Mouse (Mus musculus): ENCODE results near the gene Phf1. TPM values are rescaled to one million over a fixed set of nuclear protein-coding genes. Genes with fewer than 3 reads are reported as not detected.

The Phf1 gene
- polyA plus RNA-seq, 1 experiment from 2014 or later, result 18.2 TPM

GRCm38 (mm10) chr17:26951952-26952877, 19.4 kb downstream of the Phf1 start:
- ATAC-seq (ENCODE audit: low FRiP score, low TSS enrichment) (0 out of 2 replicates have a peak, but pooled peaks have one; percentile 7), DNase-seq (peak; percentile 12)
- Histone ChIP-seq H3K27me3 (ENCODE audit: control insufficient read depth, insufficient read depth, low read length) (no peaks in the 10 kb centered on the region), H3K4me1 (ENCODE audit: control insufficient read depth, insufficient read depth, low read length) (peaks cover 51% of the 10 kb centered on the region), H3K27ac (replicated peaks; ENCODE audit: low read depth, low read length) (peak overlapping the region; percentile 58), H3K9me3 (ENCODE audit: control insufficient read depth, low read length) (no peaks in the 10 kb centered on the region), H3K4me3 (replicated peaks; ENCODE audit: low read depth, low read length) (peak overlapping the region; percentile 36), H3K36me3 (ENCODE audit: control insufficient read depth, insufficient read depth, low read length) (peaks cover 26% of the 10 kb centered on the region), H3K4me2 (ENCODE audit: low read length) (peak overlapping the region; percentile 92), H3K9ac (replicated peaks; ENCODE audit: low read length) (peak overlapping the region; percentile 62)
- 3% methylated on average over 23 of the region's 23 CpGs for WGBS

DNA sequence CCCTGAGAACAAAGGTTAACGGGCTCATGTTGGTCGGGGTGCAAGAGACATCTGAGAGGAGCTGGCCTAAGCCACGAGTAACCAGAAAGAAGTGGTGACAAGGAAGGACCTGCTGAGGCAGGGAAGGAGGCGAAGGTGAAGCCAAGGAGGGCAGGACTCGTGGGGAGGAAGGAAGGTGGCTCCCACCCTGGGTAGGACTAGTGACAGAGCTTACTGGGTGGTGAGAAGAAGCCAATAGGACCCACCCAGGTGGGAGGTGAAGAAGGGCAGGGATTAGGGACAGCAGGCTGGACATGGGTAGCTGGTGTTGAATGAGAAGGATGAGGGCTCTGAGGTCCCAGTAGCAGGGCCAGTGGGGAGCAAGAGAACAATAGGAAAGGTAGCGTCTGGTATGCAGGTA, 20.3 kb downstream of the Phf1 start:
- 18% methylated on average over 6 of the region's 6 CpGs for WGBS
- peak overlapping the region; percentile 57; the same call in 1 of the 2 replicates for H3K27ac ChIP-seq (replicated peaks; ENCODE audit: low read depth, low read length)
- H3K4me1 ChIP-seq (ENCODE audit: control insufficient read depth, insufficient read depth, low read length), result peaks cover 45% of the 10 kb centered on the region

GRCm38 (mm10) chr17:26953726-26954125, 20.9 kb downstream of the Phf1 start:
- H3K36me3 ChIP-seq (ENCODE audit: control insufficient read depth, insufficient read depth, low read length), result peaks cover 40% of the 10 kb centered on the region
- H3K27ac ChIP-seq (replicated peaks; ENCODE audit: low read depth, low read length), result peak overlapping the region; percentile 57
- ATAC-seq (ENCODE audit: low FRiP score, low TSS enrichment) (no peak), DNase-seq (peak; percentile 31)
- no peaks in the 10 kb centered on the region for H3K27me3 ChIP-seq (ENCODE audit: control insufficient read depth, insufficient read depth, low read length)
- H3K4me3 ChIP-seq (replicated peaks; ENCODE audit: low read depth, low read length), result peak overlapping the region; percentile 36
- peak overlapping the region; percentile 62 for H3K9ac ChIP-seq (replicated peaks; ENCODE audit: low read length)
- peaks cover 45% of the 10 kb centered on the region for H3K4me1 ChIP-seq (ENCODE audit: control insufficient read depth, insufficient read depth, low read length)
- no peaks in the 10 kb centered on the region for H3K9me3 ChIP-seq (ENCODE audit: control insufficient read depth, low read length)
- H3K4me2 ChIP-seq (ENCODE audit: low read length), result peak overlapping the region; percentile 92
- 16% methylated on average over 12 of the region's 16 CpGs for WGBS

More for the DNA sequence above, 20.3 kb downstream of the Phf1 start:
- ATAC-seq (ENCODE audit: low FRiP score, low TSS enrichment), result no peak
- H3K36me3 ChIP-seq (ENCODE audit: control insufficient read depth, insufficient read depth, low read length), result peaks cover 35% of the 10 kb centered on the region
- no peaks in the 10 kb centered on the region for H3K9me3 ChIP-seq (ENCODE audit: control insufficient read depth, low read length)
- H3K9ac ChIP-seq (replicated peaks; ENCODE audit: low read length), result peak overlapping the region; percentile 62
- DNase-seq, result no peak
- H3K4me2 ChIP-seq (ENCODE audit: low read length), result peak overlapping the region; percentile 92
- peak overlapping the region; percentile 36 for H3K4me3 ChIP-seq (replicated peaks; ENCODE audit: low read depth, low read length)
- no peaks in the 10 kb centered on the region for H3K27me3 ChIP-seq (ENCODE audit: control insufficient read depth, insufficient read depth, low read length)

GRCm38 (mm10) chr17:26956309-26956708, 23.5 kb downstream of the Phf1 start:
- ATAC-seq (ENCODE audit: low FRiP score, low TSS enrichment) (no peak), DNase-seq (no peak)
- Histone ChIP-seq H3K36me3 (ENCODE audit: control insufficient read depth, insufficient read depth, low read length) (peaks cover 66% of the 10 kb centered on the region), H3K27me3 (ENCODE audit: control insufficient read depth, insufficient read depth, low read length) (no peaks in the 10 kb centered on the region), H3K4me1 (ENCODE audit: control insufficient read depth, insufficient read depth, low read length) (peaks cover 23% of the 10 kb centered on the region), H3K9ac (replicated peaks; ENCODE audit: low read length) (no peak overlapping the region), H3K9me3 (ENCODE audit: control insufficient read depth, low read length) (no peaks in the 10 kb centered on the region), H3K4me3 (replicated peaks; ENCODE audit: low read depth, low read length) (no peak overlapping the region), H3K27ac (replicated peaks; ENCODE audit: low read depth, low read length) (no peak overlapping the region), H3K4me2 (ENCODE audit: low read length) (no peak overlapping the region)
- WGBS, result 83% methylated on average over 5 of the region's 5 CpGs

- no peak overlapping the region for H3K27ac ChIP-seq (replicated peaks; ENCODE audit: low read depth, low read length)
- peaks cover 72% of the 10 kb centered on the region for H3K36me3 ChIP-seq (ENCODE audit: control insufficient read depth, insufficient read depth, low read length)
Observed at GRCm38 (mm10) chr17:26956895-26957294, 24.0 kb downstream of the Phf1 start.

DNA sequence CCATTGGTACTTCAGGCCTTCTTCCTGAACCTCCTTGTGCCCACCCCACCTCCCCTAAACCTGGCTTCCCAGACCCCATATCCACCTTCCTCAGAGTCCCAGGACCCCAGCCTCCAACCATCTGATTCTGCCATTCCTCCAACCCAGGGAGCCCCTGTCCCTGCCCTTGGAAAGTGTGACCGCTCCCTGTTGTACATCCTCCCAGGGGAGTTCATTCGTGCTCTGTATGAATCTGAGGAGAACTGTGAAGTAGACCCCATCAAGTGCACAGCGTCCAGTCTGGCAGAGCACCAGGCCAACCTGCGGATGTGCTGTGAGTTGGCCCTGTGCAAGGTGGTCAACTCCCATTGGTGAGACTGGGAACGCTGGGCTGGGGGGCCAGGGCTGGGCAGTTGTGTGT, 25.0 kb downstream of the Phf1 start:
- no peaks in the 10 kb centered on the region for H3K9me3 ChIP-seq (ENCODE audit: control insufficient read depth, low read length)
- H3K36me3 ChIP-seq (ENCODE audit: control insufficient read depth, insufficient read depth, low read length), result peaks cover 82% of the 10 kb centered on the region
- no peak overlapping the region for H3K4me3 ChIP-seq (replicated peaks; ENCODE audit: low read depth, low read length)
- DNase-seq, result no peak
- no peak overlapping the region for H3K27ac ChIP-seq (replicated peaks; ENCODE audit: low read depth, low read length)
- no peaks in the 10 kb centered on the region for H3K27me3 ChIP-seq (ENCODE audit: control insufficient read depth, insufficient read depth, low read length)
- no peak overlapping the region for H3K4me2 ChIP-seq (ENCODE audit: low read length)
- H3K9ac ChIP-seq (replicated peaks; ENCODE audit: low read length), result no peak overlapping the region
- no peak for ATAC-seq (ENCODE audit: low FRiP score, low TSS enrichment)
- H3K4me1 ChIP-seq (ENCODE audit: control insufficient read depth, insufficient read depth, low read length), result peaks cover 11% of the 10 kb centered on the region
- WGBS, result 97% methylated on average over 5 of the region's 5 CpGs

More at GRCm38 (mm10) chr17:26956895-26957294, 24.0 kb downstream of the Phf1 start:
- no peak overlapping the region for H3K4me2 ChIP-seq (ENCODE audit: low read length)
- H3K4me3 ChIP-seq (replicated peaks; ENCODE audit: low read depth, low read length), result no peak overlapping the region
- DNase-seq, result no peak
- peaks cover 21% of the 10 kb centered on the region for H3K4me1 ChIP-seq (ENCODE audit: control insufficient read depth, insufficient read depth, low read length)
- no peak overlapping the region for H3K9ac ChIP-seq (replicated peaks; ENCODE audit: low read length)
- ATAC-seq (ENCODE audit: low FRiP score, low TSS enrichment), result no peak
- H3K27me3 ChIP-seq (ENCODE audit: control insufficient read depth, insufficient read depth, low read length), result no peaks in the 10 kb centered on the region
- WGBS, result 93% methylated on average over 18 of the region's 18 CpGs
- no peaks in the 10 kb centered on the region for H3K9me3 ChIP-seq (ENCODE audit: control insufficient read depth, low read length)

DNA sequence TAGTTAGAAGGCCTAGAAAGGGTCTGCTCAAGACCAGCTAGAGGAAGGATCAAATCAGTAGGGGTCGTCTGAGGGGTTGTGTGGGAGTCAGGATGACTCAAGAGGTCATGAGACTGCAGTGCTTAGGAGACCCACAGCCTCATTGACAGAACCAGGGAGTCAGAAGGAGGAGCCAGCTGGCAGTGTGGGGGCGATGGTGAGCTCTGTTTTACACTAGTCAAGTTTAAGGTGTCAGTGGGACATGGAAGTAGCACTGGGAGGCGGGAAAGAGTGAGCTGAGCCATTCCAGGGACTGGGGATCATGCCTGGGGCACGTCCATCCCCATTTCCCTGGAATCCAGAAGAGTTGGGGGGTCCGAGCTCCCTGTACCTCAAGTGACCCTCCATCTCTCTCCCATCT, 26.0 kb downstream of the Phf1 start:
- Histone ChIP-seq H3K4me3 (replicated peaks; ENCODE audit: low read depth, low read length) (no peak overlapping the region), H3K36me3 (ENCODE audit: control insufficient read depth, insufficient read depth, low read length) (peaks cover 89% of the 10 kb centered on the region), H3K4me2 (ENCODE audit: low read length) (no peak overlapping the region), H3K27me3 (ENCODE audit: control insufficient read depth, insufficient read depth, low read length) (no peaks in the 10 kb centered on the region), H3K27ac (replicated peaks; ENCODE audit: low read depth, low read length) (no peak overlapping the region), H3K9me3 (ENCODE audit: control insufficient read depth, low read length) (no peaks in the 10 kb centered on the region), H3K9ac (replicated peaks; ENCODE audit: low read length) (no peak overlapping the region), H3K4me1 (ENCODE audit: control insufficient read depth, insufficient read depth, low read length) (peaks cover 1% of the 10 kb centered on the region; the same call in 1 of the 2 replicates)
- 68% methylated on average over 5 of the region's 5 CpGs for WGBS
- ATAC-seq (ENCODE audit: low FRiP score, low TSS enrichment), result no peak
- DNase-seq, result no peak

GRCm38 (mm10) chr17:26959815-26960214, 27.0 kb downstream of the Phf1 start:
- WGBS, result 97% methylated on average over 4 of the region's 4 CpGs
- ATAC-seq (ENCODE audit: low FRiP score, low TSS enrichment) (no peak), DNase-seq (no peak)
- H3K9ac ChIP-seq (replicated peaks; ENCODE audit: low read length), result no peak overlapping the region
- no peaks in the 10 kb centered on the region for H3K4me1 ChIP-seq (ENCODE audit: control insufficient read depth, insufficient read depth, low read length)
- H3K36me3 ChIP-seq (ENCODE audit: control insufficient read depth, insufficient read depth, low read length), result peaks cover 97% of the 10 kb centered on the region
- no peak overlapping the region for H3K4me3 ChIP-seq (replicated peaks; ENCODE audit: low read depth, low read length)
- no peaks in the 10 kb centered on the region for H3K27me3 ChIP-seq (ENCODE audit: control insufficient read depth, insufficient read depth, low read length)
- no peak overlapping the region for H3K4me2 ChIP-seq (ENCODE audit: low read length)
- H3K27ac ChIP-seq (replicated peaks; ENCODE audit: low read depth, low read length), result no peak overlapping the region
- no peaks in the 10 kb centered on the region for H3K9me3 ChIP-seq (ENCODE audit: control insufficient read depth, low read length)

Data from midbrain, embryonic 14.5 days (tissue).